Mouse (Mus musculus): ENCODE data around the gene Fdxr. TPM values are rescaled to one million over a fixed set of nuclear protein-coding genes. Genes with fewer than 3 reads are reported as not detected.

The Fdxr gene
- total RNA-seq, 1 experiment from 2014 or later, result 21.5 TPM

- no peak for ATAC-seq (replicated peaks; ENCODE audit: low read depth, poor library complexity, severe bottlenecking)
Measured at GRCm38 (mm10) chr11:115271052-115271451, 5.8 kb downstream of the Fdxr start.

- ATAC-seq (replicated peaks; ENCODE audit: low read depth, poor library complexity, severe bottlenecking), result peak; percentile 58
Measured at GRCm38 (mm10) chr11:115270148-115270861, 6.5 kb downstream of the Fdxr start.

GRCm38 (mm10) chr11:115269330-115270066, 7.4 kb downstream of the Fdxr start:
- ATAC-seq (replicated peaks; ENCODE audit: low read depth, poor library complexity, severe bottlenecking), result no peak

- no peak for ATAC-seq (replicated peaks; ENCODE audit: low read depth, poor library complexity, severe bottlenecking)
Measured at GRCm38 (mm10) chr11:115267958-115268357, 8.9 kb downstream of the Fdxr start.

GRCm38 (mm10) chr11:115267061-115267883, 9.6 kb downstream of the Fdxr start, which contains the start of gene Grin2c:
Grin2c (minus strand) TSS chr11:115267243.
- no peak for ATAC-seq (replicated peaks; ENCODE audit: low read depth, poor library complexity, severe bottlenecking)

GRCm38 (mm10) chr11:115266400-115266778, 10.5 kb downstream of the Fdxr start:
- no peak for ATAC-seq (replicated peaks; ENCODE audit: low read depth, poor library complexity, severe bottlenecking)

GRCm38 (mm10) chr11:115265771-115266399, 11.0 kb downstream of the Fdxr start:
- ATAC-seq (replicated peaks; ENCODE audit: low read depth, poor library complexity, severe bottlenecking), result no peak

- ATAC-seq (replicated peaks; ENCODE audit: low read depth, poor library complexity, severe bottlenecking), result no peak
Measured at GRCm38 (mm10) chr11:115264862-115265668, 11.8 kb downstream of the Fdxr start.

- no peak for ATAC-seq (replicated peaks; ENCODE audit: low read depth, poor library complexity, severe bottlenecking)
Measured at GRCm38 (mm10) chr11:115264136-115264861, 12.6 kb downstream of the Fdxr start.

GRCm38 (mm10) chr11:115262954-115263353, 13.9 kb downstream of the Fdxr start:
- no peak for ATAC-seq (replicated peaks; ENCODE audit: low read depth, poor library complexity, severe bottlenecking)

- ATAC-seq (replicated peaks; ENCODE audit: low read depth, poor library complexity, severe bottlenecking), result no peak
Measured at GRCm38 (mm10) chr11:115259134-115259533, 17.7 kb downstream of the Fdxr start.

- peak; percentile 46; the same call in 1 of the 2 replicates for ATAC-seq (replicated peaks; ENCODE audit: low read depth, poor library complexity, severe bottlenecking)
Measured at GRCm38 (mm10) chr11:115257775-115258510, 18.9 kb downstream of the Fdxr start.

GRCm38 (mm10) chr11:115251258-115251657, 25.6 kb downstream of the Fdxr start:
- ATAC-seq (replicated peaks; ENCODE audit: low read depth, poor library complexity, severe bottlenecking), result no peak

GRCm38 (mm10) chr11:115250405-115251090, 26.3 kb downstream of the Fdxr start:
- ATAC-seq (replicated peaks; ENCODE audit: low read depth, poor library complexity, severe bottlenecking), result no peak

- ATAC-seq (replicated peaks; ENCODE audit: low read depth, poor library complexity, severe bottlenecking), result no peak
Measured at GRCm38 (mm10) chr11:115249721-115250404, 27.0 kb downstream of the Fdxr start.

- ATAC-seq (replicated peaks; ENCODE audit: low read depth, poor library complexity, severe bottlenecking), result no peak
Measured at GRCm38 (mm10) chr11:115247945-115248344, 28.9 kb downstream of the Fdxr start.

GRCm38 (mm10) chr11:115247240-115247639, 29.6 kb downstream of the Fdxr start:
- ATAC-seq (replicated peaks; ENCODE audit: low read depth, poor library complexity, severe bottlenecking), result no peak

All from common myeloid progenitor, adult 5-6 weeks (primary cell).